Mouse (Mus musculus) B cell, adult 62 days (primary cell): Measurements from ENCODE around the gene Mbd3l2. TPM values are rescaled to one million over a fixed set of nuclear protein-coding genes. Genes with fewer than 3 reads are reported as not detected.

Experiments used
- total RNA-seq: library from RNA; stranded (reverse); gene quantifications from 4 replicates; pipeline ENCODE4 v1.2.4, GENCODE M21; 2023

Gene Mbd3l2
- not detected in 4 replicates for total RNA-seq

DNA sequence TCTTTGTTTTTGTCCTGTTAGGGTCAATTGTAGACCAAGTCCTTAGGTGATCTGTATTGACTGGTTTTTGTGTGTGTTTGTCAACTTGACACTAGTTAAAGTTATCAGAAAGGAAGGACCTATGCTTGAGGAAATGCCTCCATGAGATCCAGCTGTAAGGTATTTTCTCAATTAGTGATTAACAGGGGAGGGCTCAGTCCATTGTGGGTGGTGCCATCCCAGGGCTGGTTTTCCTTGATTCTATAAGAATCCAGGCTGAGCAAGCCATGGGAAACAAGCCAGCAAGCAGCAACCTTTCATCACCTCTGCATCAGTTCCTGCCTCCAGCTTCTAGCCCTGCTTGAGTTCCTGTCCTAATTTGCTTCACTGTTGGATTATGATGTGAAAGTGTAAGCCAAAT is at the start of gene Mbd3l2:
Gene Mbd3l2 (plus strand): TSS at position 301 of the 400 bp plus-strand sequence.

GRCm38 (mm10) chr9:18402895-18403294 is 27.6 kb upstream of the Mbd3l2 start, which contains the start of gene Naalad2:
Gene Naalad2, minus strand, starts transcription at chr9:18402995.

GRCm38 (mm10) chr9:18404118-18404517 is 26.3 kb upstream of the Mbd3l2 start, which contains the start of gene Ubtfl1:
Gene Ubtfl1, plus strand, starts transcription at chr9:18404418.

DNA sequence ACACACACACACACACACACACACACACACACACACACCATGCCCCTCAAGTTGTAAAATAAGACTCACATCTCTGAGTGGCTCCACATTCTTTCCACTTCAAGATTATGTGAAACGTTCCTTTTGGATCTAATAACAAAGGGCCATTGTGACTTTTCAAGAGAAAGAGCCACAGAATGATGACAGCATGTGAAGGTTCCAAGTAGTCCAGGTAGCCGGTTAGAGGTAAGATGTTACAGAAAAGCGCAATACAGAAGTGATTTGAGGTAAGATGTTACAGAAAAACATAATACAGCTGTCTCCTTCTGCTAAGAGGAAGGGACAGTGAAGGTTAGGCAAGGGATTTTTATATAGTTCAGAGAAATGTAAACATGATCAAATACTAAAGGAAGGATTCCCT is 47.7 kb downstream of the Mbd3l2 start, which contains the start of the genes Zfp558 and Mbd3l1:
Gene Zfp558 (minus strand): TSS at position 101 of the 400 bp plus-strand sequence.
Gene Mbd3l1 (plus strand): TSS at position 192 of the 400 bp plus-strand sequence.

Other genes with a start within 250 kb of the Mbd3l2 start
- gene Chordc1, start 138.5 kb upstream of the Mbd3l2 start, total RNA-seq = 79.8 to 88.8 TPM (median 84.0 TPM) in 4 replicates
- not detected in 4 replicates for gene Naalad2, start 27.7 kb upstream of the Mbd3l2 start, total RNA-seq
- gene Ubtfl1, start 26.2 kb upstream of the Mbd3l2 start, total RNA-seq = not detected in 4 replicates
- gene Zfp558, start 47.6 kb downstream of the Mbd3l2 start, total RNA-seq = 0.69 to 1.9 TPM (median 1.5 TPM) in 4 replicates
- gene Mbd3l1, start 47.7 kb downstream of the Mbd3l2 start, total RNA-seq = not detected in 4 replicates
- 0.03 to 0.50 TPM (median 0.03 TPM) in 3 of 4 replicates, not detected in the other for gene Muc16, start 243.9 kb downstream of the Mbd3l2 start, total RNA-seq